In the genomic region with DNA sequence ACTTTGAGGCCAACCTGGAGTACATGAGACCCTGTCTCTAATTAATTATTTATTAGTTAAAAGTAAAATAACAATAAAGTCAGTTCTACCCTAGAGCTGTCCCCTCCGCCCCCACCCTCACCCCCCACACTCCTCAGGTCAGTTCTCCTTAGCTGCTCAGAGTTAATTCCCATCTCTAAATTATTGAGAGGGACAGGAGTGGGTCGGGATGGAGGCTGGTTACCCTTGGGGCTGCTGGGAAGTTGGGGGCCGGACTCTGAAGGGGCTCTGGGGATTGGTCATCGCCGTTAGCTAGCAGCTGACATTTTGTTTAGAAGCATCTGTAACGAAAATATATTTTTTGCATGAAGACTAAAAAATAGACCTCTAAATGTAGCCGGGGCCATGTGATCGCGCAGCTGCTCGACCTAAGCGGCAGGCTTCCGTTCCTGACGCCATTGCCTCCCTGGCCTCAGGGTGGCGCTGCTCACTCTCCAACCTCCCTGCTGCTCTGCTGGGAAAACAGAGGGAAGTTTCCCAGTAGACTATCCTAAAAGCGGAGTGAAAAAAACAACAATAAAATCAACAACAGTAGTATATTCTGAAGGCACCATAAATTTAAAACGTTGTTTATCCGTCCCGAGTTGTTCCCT, we compare ENCODE assay signal across 8 mouse cellular contexts. TPM values are rescaled to one million over a fixed set of nuclear protein-coding genes. Genes with fewer than 3 reads are reported as not detected.
DNase-seq lines count a peak whose midpoint lies in the region; ATAC-seq and TF ChIP-seq lines count a peak whose summit lies in the region.

No protein-coding gene starts in this region.

- H3K4me1 ChIP-seq in hindbrain, embryonic 15.5 days (replicated peaks) = peaks cover 20% of the 10 kb centered on the region; the same call in 1 of the 2 replicates

- intact Hi-C loops in gastrocnemius, adult 2 months (cut with DNase I) = loop anchor here (1.0 kb wide), 1 partner anchor 103 kb away; no protein-coding TSS in a partner anchor
- intact Hi-C loops in left cerebral cortex, adult 2 months (cut with DNase I) = loop anchor here (1.0 to 5.0 kb wide), 2 partner anchors 104 to 216 kb away; no protein-coding TSS in a partner anchor

- peak; percentile 95 for TF ChIP-seq CTCF in gastrocnemius, adult 2 months (IDR thresholded peaks at IDR 0.05)
- TF ChIP-seq CTCF in left cerebral cortex, adult 2 months (IDR thresholded peaks at IDR 0.05) = peak; percentile 93

- WGBS in hindbrain, embryonic 15.5 days = 19% methylated on average over 18 of the region's 18 CpGs

- peak overlapping the region; percentile 48 for H3K27ac ChIP-seq in gastrocnemius, adult 2 months
- H3K27ac ChIP-seq in hindbrain, embryonic 15.5 days (replicated peaks) = no peak overlapping the region
- no peak overlapping the region for H3K27ac ChIP-seq in left cerebral cortex, adult 2 months

- peak; percentile 78 for DNase-seq in ZHBTc4 (ENCODE audit: low read depth, low spot score)
- peak; percentile 71 to 73 for DNase-seq in cerebellum, postnatal 36 days
- peak; percentile 80 for DNase-seq in gastrocnemius, adult 2 months
- peak; percentile 72 to 84 for DNase-seq in left cerebral cortex, adult 2 months (ENCODE audit: extremely low spot score in 1 of 2, low spot score in 2 of 2)
- peak; percentile 75 to 82 for DNase-seq in lung, postnatal 4 days
- peak; percentile 79 to 83 for DNase-seq in right cerebral cortex, adult 2 months (ENCODE audit: low spot score in 2 of 2)

- no peaks in the 10 kb centered on the region for H3K27me3 ChIP-seq in hindbrain, embryonic 15.5 days

- H3K9me3 ChIP-seq in hindbrain, embryonic 15.5 days = no peaks in the 10 kb centered on the region

- H3K4me3 ChIP-seq in gastrocnemius, adult 2 months = peak overlapping the region; percentile 24; the same call in 1 of the 2 replicates
- peak overlapping the region; percentile 20 for H3K4me3 ChIP-seq in hindbrain, embryonic 15.5 days
- H3K4me3 ChIP-seq in left cerebral cortex, adult 2 months = no peak overlapping the region

- H3K36me3 ChIP-seq in hindbrain, embryonic 15.5 days = no peaks in the 10 kb centered on the region

- peak overlapping the region; percentile 47 for H3K4me2 ChIP-seq in hindbrain, embryonic 15.5 days

- ATAC-seq in hindbrain, embryonic 15.5 days (ENCODE audit: low FRiP score, low read depth) = 0 out of 2 replicates have a peak, but pooled peaks have one; percentile 61
- no peak for ATAC-seq in erythroid progenitor cell, adult 5-6 weeks (replicated peaks; ENCODE audit: low FRiP score, poor library complexity, severe bottlenecking)

- H3K9ac ChIP-seq in hindbrain, embryonic 15.5 days = no peak overlapping the region

RNA-seq across cellular contexts. Expression of gene Abhd2, which starts 26.8 kb away (rescaled TPM):
- total RNA-seq in gastrocnemius, adult 2 months (2021) = 1 to 10 TPM; 4.3 to 6.4 TPM
- polyA plus RNA-seq in hindbrain, embryonic 15.5 days (2015; fragmentation: Nextera tagmentation; extraction: Ambion mirVana) = 18.9 and 19.8 TPM in 2 replicates
- total RNA-seq in left cerebral cortex, adult 2 months (2021) = 100 to 1,000 TPM; 103 to 116 TPM
- 39.0 and 39.6 TPM in 2 replicates for total RNA-seq in erythroid progenitor cell, adult 5-6 weeks (2015; ENCODE audit: low replicate concordance)
- total RNA-seq in erythroid progenitor cell, adult 5-6 weeks (2017; ENCODE audit: low replicate concordance) = 21.9 and 27.0 TPM in 2 replicates
